Mouse (Mus musculus) adrenal gland, adult 2 months (tissue): ENCODE data around the gene Tmem262. TPM values are rescaled to one million over a fixed set of nuclear protein-coding genes. Genes with fewer than 3 reads are reported as not detected.
A peak's percentile ranks its signal among the peaks of the same experiment; 100 is the strongest.
"Not testable (repeated sequence)": the region's sequence is repeated elsewhere in the genome, so short reads cannot be mapped to it uniquely, and the experiment has no call there.

Experiments used
- DNase-seq: peaks from one replicate; pipeline ENCODE4 v3.0.0; 2021
- long read RNA-seq: library from polyadenylated mRNA; stranded (forward); transcript quantifications from one replicate; pipeline ENCODE4 v2.0.0, GENCODE M21; 2021
- polyA plus RNA-seq: library from polyadenylated mRNA; depleted of rRNA; stranded (reverse); fragments of >200 nt; gene quantifications from 2 replicates; pipeline ENCODE4 v1.2.3, GENCODE M21; 2012; rRNA removed
- total RNA-seq, 2 experiments: library from RNA; stranded (reverse); gene quantifications; 2 replicates each; pipeline ENCODE4 v1.2.3; 2021

The Tmem262 gene
- total RNA-seq, result not detected
- polyA plus RNA-seq, result 1.0 TPM in 1 of 2 replicates, not detected in the other
- long read RNA-seq, partial matches to known transcripts, result 0 of 3 reads
- long read RNA-seq, other reads (novel, unspliced or antisense), result 3 of 3 reads

DNA sequence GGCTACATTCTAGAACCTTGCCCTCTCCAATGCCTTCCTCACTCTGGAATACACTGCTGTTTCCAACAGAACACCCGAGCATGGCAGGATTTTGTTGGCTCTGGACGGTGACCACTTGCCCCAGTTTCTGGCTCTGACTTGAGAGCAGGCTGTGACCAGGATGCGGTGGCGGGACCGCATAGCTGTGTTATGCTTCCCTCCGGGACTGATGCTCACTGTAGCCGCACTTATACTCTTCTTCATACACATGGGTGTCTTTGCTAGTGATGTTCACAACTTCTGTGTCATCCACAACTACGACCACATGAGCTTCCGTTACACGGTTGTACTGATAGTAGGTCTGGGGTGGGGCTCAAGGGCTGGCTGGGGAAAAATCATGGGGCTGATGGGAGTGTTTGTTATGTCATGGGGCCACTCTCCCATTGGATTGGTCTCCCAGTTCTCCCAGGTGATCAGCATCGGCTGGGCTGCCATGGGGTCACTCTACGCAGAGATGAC is at the start of gene Tmem262:
Gene Tmem262, plus strand, starts transcription at position 51 of the 498 bp plus-strand sequence.
- DNase-seq, result no peak

DNA sequence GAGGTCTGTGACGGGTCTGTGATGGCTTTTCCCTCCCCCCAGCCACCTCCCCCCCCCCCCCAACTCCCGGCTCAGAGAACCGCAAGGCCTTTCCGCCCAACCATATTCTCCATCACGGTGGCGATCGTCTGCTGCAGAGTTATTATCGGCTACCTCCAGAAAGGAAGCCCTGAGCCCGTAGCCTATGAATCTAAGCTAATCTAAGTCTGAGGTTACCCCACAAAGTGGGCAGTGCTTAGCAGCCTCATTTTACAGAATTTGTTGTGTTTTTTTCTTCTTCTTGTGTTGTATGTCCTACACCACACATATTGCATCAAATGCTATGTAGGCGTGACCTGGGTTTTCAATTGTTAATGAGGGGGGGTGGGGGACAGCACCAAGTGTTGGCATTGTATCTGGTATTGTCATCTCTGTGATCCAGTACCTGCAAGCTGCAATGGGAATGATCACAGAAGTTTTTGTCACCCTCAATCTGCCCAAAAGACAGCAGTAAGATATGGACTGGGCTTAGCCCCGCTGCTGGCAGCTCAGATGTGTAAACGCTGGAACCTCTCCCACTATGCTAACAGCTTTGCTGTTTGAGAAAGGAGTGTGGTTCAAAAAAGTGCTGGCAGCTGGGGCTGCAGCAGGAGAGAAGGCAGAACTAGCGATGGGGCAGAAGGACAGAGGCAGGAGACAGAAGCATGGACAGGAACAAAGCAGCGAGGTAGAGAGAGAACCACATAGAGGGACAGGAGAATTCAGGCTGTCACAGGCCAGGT is 49.1 kb upstream of the Tmem262 start:
- no peak for DNase-seq

DNA sequence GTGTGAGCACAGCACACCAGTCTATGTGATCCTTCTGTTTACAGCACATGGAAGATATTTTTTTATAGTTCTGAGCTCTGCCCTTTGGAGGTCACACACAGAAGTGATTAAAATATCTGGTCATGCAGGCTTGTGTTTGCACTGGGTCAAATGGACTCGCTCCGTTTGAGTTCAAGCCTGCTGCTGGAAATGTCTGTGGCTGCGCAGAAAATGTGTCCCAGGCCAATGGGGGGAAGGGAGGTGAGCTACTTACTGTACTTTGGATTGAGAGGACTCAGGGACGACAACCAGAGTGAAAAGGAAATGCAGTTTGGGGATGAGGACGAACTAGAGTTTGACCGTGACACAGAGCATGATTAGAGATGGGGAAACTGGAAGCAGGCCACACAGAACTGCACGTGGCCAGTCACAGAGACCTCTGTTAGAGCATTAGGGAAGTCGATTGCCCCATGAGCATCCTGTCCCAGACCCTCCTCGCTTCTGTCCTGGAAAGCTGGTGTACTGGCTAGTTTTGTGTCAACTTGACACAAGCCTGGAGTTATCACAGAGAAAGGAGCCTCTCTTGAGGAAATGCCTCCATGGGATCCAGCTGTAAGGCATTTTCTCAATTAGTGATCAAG is 43.8 kb upstream of the Tmem262 start:
- DNase-seq, result no peak

DNA sequence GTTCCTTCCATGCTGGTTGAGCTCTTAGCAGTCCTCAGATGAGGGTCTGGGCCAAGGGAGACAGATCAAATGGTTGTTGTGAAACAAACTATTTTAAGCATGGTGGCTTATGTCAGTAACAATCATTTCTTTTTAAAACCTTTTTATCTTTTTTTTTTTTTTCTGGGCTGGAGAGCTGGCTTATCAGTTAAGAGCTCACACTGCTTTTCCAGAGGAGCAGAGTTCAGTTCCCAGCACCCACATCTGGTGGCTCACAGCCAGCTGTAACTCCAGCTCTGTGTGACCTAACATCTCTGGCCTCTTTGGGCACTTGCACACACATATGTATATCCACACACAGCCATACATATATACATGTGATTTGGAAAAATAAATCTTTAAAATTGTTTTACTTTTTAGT is 42.1 kb upstream of the Tmem262 start:
- no peak for DNase-seq

GRCm38 (mm10) chr19:6038326-6038725 is 41.5 kb upstream of the Tmem262 start:
- DNase-seq, result no peak

- no peak for DNase-seq
These were observed 39.8 kb upstream of the Tmem262 start for GRCm38 (mm10) chr19:6040002-6040401.

DNA sequence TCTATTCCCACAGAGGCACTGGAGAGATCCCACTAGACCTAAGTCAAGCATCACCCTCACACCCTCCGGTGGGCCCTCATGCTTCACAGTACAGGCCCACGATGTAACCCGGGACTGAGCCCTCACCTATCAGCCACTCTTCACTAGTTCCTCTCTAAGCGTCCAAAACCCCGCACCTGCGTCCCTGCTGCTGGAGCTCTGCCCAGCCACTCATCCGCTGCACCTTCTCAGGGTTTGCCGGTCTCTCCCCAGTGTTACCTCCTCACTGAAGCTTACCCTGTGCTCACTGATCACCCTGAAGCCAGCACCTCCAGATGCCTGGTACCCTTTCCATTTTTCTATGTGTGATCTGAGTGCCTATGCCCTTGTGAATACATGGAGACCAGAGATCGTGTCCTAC is 37.5 kb upstream of the Tmem262 start:
- no peak for DNase-seq

DNA sequence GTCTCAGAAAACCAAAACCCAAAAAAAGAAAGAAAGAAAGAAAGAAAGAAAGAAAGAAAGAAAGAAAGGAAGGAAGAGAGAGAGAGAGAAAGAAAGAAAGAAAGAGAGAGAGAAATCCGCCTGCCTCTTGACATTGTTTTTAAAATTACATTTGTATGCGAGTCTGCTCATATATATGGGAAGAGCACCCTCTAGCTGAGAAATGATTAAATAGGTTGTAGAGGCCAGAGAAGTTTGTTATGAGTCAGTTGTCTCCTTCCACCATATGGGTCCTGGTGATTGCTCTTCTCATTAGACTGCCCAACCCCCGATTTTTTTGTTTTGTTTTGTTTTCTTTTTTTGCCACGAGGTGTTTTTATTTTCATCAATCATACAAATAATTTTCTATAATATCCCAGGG is 35.7 kb upstream of the Tmem262 start:
- DNase-seq, result not testable (repeated sequence)

- no peak for DNase-seq
These were observed 34.2 kb upstream of the Tmem262 start for GRCm38 (mm10) chr19:6045366-6046293.

- peak; percentile 95 for DNase-seq
These were observed 33.3 kb upstream of the Tmem262 start, which contains the start of gene Syvn1 for GRCm38 (mm10) chr19:6046294-6047153. Syvn1 (plus strand) TSS chr19:6046576.

GRCm38 (mm10) chr19:6047154-6047898 is 32.5 kb upstream of the Tmem262 start:
- peak; percentile 35 for DNase-seq

DNA sequence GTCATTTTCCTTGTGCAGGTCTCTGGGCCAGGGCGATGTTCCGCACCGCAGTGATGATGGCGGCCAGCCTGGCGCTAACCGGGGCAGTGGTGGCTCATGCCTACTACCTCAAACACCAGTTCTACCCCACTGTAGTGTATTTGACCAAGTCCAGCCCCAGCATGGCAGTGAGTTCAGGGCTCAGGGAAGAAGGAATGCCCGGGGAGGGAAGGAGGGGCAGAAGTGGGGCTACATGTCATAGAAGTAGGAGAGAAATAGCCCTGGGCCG is 32.0 kb upstream of the Tmem262 start:
- DNase-seq, result no peak

GRCm38 (mm10) chr19:6048681-6049410 is 31.0 kb upstream of the Tmem262 start:
- no peak for DNase-seq

DNA sequence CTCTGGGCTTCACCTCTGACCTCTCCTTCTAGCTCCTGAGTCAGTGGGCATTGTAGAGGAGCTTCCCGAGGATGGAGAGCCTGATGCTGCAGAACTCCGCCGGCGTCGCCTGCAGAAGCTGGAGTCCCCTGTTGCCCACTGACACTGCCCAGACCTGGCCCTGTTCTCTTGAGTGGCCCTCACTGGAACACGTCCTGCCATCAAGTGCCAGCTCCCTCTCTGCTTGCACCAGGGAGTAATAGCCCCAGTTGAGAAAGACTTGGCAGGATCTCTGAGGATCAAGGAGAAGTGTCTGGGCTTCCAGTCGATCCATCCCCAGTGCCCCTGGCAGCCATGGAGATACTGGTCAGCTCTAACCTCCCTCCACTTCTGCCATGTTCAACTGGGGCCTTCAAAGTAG is 27.3 kb upstream of the Tmem262 start:
- DNase-seq, result peak; percentile 47

GRCm38 (mm10) chr19:6054296-6054695 is 25.5 kb upstream of the Tmem262 start:
- DNase-seq, result no peak

DNA sequence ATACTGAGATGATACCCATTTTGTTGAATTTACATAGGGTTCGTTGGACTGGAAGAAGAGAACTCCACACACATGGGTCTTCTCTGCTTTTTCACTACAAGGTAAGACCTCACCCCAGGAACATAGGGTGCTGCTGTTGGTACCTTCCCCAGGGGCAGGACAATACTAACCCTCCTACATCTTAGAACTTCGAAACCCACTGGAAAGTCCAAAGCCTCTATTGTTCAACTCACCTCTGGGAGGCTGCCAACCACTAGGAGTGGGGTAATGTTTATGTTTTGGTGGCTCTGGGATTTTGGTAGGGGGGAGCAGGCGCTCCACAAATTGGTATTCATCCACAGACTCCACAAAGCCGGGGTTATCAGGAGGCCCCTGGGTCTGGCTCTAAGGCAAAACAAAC is 23.1 kb upstream of the Tmem262 start:
- no peak for DNase-seq

GRCm38 (mm10) chr19:6057313-6058096 is 22.3 kb upstream of the Tmem262 start, which contains the start of the genes Mrpl49 and Fau:
Mrpl49 (minus strand) TSS chr19:6057785.
Fau (plus strand) TSS chr19:6057844.
- DNase-seq, result peak; percentile 99

- no peak for DNase-seq
These were observed 21.3 kb upstream of the Tmem262 start for GRCm38 (mm10) chr19:6058513-6058912.

DNA sequence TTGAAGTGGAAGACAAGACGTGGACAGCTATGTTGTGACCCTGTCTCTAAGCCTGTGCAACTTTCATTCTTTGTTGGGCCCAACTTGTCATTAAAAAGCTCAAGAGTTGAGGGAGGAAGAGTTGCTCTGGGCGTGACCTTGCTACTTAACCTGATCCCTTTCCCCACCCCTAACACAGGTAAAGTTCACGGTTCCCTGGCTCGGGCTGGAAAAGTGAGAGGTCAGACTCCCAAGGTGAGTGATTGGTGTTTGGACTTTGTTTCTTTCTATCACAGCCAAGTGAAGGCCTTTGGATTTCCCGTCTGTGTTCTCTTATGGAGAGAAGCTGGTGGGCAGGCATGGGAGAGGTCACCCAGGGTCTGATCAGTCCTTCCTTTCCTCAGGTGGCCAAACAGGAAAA is 20.9 kb upstream of the Tmem262 start:
- DNase-seq, result no peak
